Mouse (Mus musculus): ENCODE measurements around the gene Rhoh. TPM values are rescaled to one million over a fixed set of nuclear protein-coding genes. Genes with fewer than 3 reads are reported as not detected.

Gene Rhoh
- total and polyA plus RNA-seq, 3 experiments, result 0.52 to 0.92 (median 0.55) TPM

GRCm38 (mm10) chr5:65857935-65858334 lies 3.1 kb upstream of the Rhoh start:
- Histone ChIP-seq H3K27ac (no peak overlapping the region), H3K36me3 (ENCODE audit: control insufficient read depth, insufficient read depth, low read length) (no peaks in the 10 kb centered on the region), H3K9ac (ENCODE audit: low read depth, low read length) (no peak overlapping the region), H3K4me3 (no peak overlapping the region), H3K4me1 (ENCODE audit: control insufficient read depth, insufficient read depth, low read length) (no peaks in the 10 kb centered on the region), H3K27me3 (ENCODE audit: control insufficient read depth, insufficient read depth, low read length) (no peaks in the 10 kb centered on the region), H3K79me2 (replicated peaks; ENCODE audit: control insufficient read depth, insufficient read depth, low read length) (no peaks in the 10 kb centered on the region)
- no peak for DNase-seq
- TF ChIP-seq POLR2A (IDR thresholded peaks at IDR 0.05; ENCODE audit: insufficient read depth, low read depth, low read length), result no peak
- no peak for TF ChIP-seq EP300 (IDR thresholded peaks at IDR 0.05; ENCODE audit: insufficient read depth, low read depth, low read length)
- TF ChIP-seq CTCF (IDR thresholded peaks at IDR 0.05), result no peak
- WGBS, result 85% methylated on average over 12 of the region's 12 CpGs
- intact Hi-C loops (cut with DNase I), result no loop called here

- Histone ChIP-seq H3K27ac (no peak overlapping the region), H3K36me3 (ENCODE audit: control insufficient read depth, insufficient read depth, low read length) (no peaks in the 10 kb centered on the region), H3K27me3 (ENCODE audit: control insufficient read depth, insufficient read depth, low read length) (no peaks in the 10 kb centered on the region), H3K9ac (ENCODE audit: low read depth, low read length) (no peak overlapping the region), H3K4me3 (no peak overlapping the region), H3K4me1 (ENCODE audit: control insufficient read depth, insufficient read depth, low read length) (no peaks in the 10 kb centered on the region), H3K79me2 (replicated peaks; ENCODE audit: control insufficient read depth, insufficient read depth, low read length) (no peaks in the 10 kb centered on the region)
- DNase-seq, result no peak
- TF ChIP-seq POLR2A (IDR thresholded peaks at IDR 0.05; ENCODE audit: insufficient read depth, low read depth, low read length) (no peak), EP300 (IDR thresholded peaks at IDR 0.05; ENCODE audit: insufficient read depth, low read depth, low read length) (no peak), CTCF (IDR thresholded peaks at IDR 0.05) (no peak)
- intact Hi-C loops (cut with DNase I), result no loop called here
- WGBS, result 88% methylated on average over 4 of the region's 6 CpGs
These were observed 2.7 kb upstream of the Rhoh start for GRCm38 (mm10) chr5:65858355-65858754.

- H3K9ac ChIP-seq (ENCODE audit: low read depth, low read length), result no peak overlapping the region
- whole genome bisulfite sequencing, result 44% methylated on average over 12 of the region's 12 CpGs
These were observed 2.1 kb upstream of the Rhoh start for GRCm38 (mm10) chr5:65858898-65859297.

GRCm38 (mm10) chr5:65859396-65859795 lies 1.6 kb upstream of the Rhoh start:
- no peaks in the 10 kb centered on the region for H3K27me3 ChIP-seq (ENCODE audit: control insufficient read depth, insufficient read depth, low read length)
- no peaks in the 10 kb centered on the region for H3K79me2 ChIP-seq (replicated peaks; ENCODE audit: control insufficient read depth, insufficient read depth, low read length)
- H3K4me1 ChIP-seq (ENCODE audit: control insufficient read depth, insufficient read depth, low read length), result no peaks in the 10 kb centered on the region
- H3K9ac ChIP-seq (ENCODE audit: low read depth, low read length), result no peak overlapping the region
- DNase-seq, result no peak
- 46% methylated on average over 6 of the region's 6 CpGs for WGBS
- H3K27ac ChIP-seq, result no peak overlapping the region
- intact Hi-C loops (cut with DNase I), result no loop called here
- H3K36me3 ChIP-seq (ENCODE audit: control insufficient read depth, insufficient read depth, low read length), result no peaks in the 10 kb centered on the region
- H3K4me3 ChIP-seq, result no peak overlapping the region
- no peak for TF ChIP-seq EP300 (IDR thresholded peaks at IDR 0.05; ENCODE audit: insufficient read depth, low read depth, low read length)
- TF ChIP-seq CTCF (IDR thresholded peaks at IDR 0.05), result no peak
- TF ChIP-seq POLR2A (IDR thresholded peaks at IDR 0.05; ENCODE audit: insufficient read depth, low read depth, low read length), result no peak

More at GRCm38 (mm10) chr5:65858898-65859297, 2.1 kb upstream of the Rhoh start:
- H3K4me1 ChIP-seq (ENCODE audit: control insufficient read depth, insufficient read depth, low read length), result no peaks in the 10 kb centered on the region
- no peak overlapping the region for H3K4me3 ChIP-seq
- no peaks in the 10 kb centered on the region for H3K27me3 ChIP-seq (ENCODE audit: control insufficient read depth, insufficient read depth, low read length)
- TF ChIP-seq CTCF (IDR thresholded peaks at IDR 0.05), result no peak
- TF ChIP-seq EP300 (IDR thresholded peaks at IDR 0.05; ENCODE audit: insufficient read depth, low read depth, low read length), result no peak
- no peak for TF ChIP-seq POLR2A (IDR thresholded peaks at IDR 0.05; ENCODE audit: insufficient read depth, low read depth, low read length)
- intact Hi-C loops (cut with DNase I), result no loop called here
- no peak for DNase-seq
- no peaks in the 10 kb centered on the region for H3K36me3 ChIP-seq (ENCODE audit: control insufficient read depth, insufficient read depth, low read length)
- no peak overlapping the region for H3K27ac ChIP-seq
- H3K79me2 ChIP-seq (replicated peaks; ENCODE audit: control insufficient read depth, insufficient read depth, low read length), result no peaks in the 10 kb centered on the region

GRCm38 (mm10) chr5:65860281-65861000 lies 572 bp upstream of the Rhoh start:
- no peak overlapping the region for H3K9ac ChIP-seq (ENCODE audit: low read depth, low read length)
- 68% methylated on average over 12 of the region's 12 CpGs for WGBS
- intact Hi-C loops (cut with DNase I), result no loop called here
- H3K36me3 ChIP-seq (ENCODE audit: control insufficient read depth, insufficient read depth, low read length), result no peaks in the 10 kb centered on the region
- no peaks in the 10 kb centered on the region for H3K79me2 ChIP-seq (replicated peaks; ENCODE audit: control insufficient read depth, insufficient read depth, low read length)
- H3K27me3 ChIP-seq (ENCODE audit: control insufficient read depth, insufficient read depth, low read length), result no peaks in the 10 kb centered on the region
- TF ChIP-seq POLR2A (IDR thresholded peaks at IDR 0.05; ENCODE audit: insufficient read depth, low read depth, low read length), result no peak
- TF ChIP-seq EP300 (IDR thresholded peaks at IDR 0.05; ENCODE audit: insufficient read depth, low read depth, low read length), result no peak
- no peak for TF ChIP-seq CTCF (IDR thresholded peaks at IDR 0.05)
- no peaks in the 10 kb centered on the region for H3K4me1 ChIP-seq (ENCODE audit: control insufficient read depth, insufficient read depth, low read length)
- H3K27ac ChIP-seq, result no peak overlapping the region
- peak; percentile 30 to 58 for DNase-seq
- no peak overlapping the region for H3K4me3 ChIP-seq

- Histone ChIP-seq H3K79me2 (replicated peaks; ENCODE audit: control insufficient read depth, insufficient read depth, low read length) (no peaks in the 10 kb centered on the region), H3K4me3 (no peak overlapping the region), H3K27me3 (ENCODE audit: control insufficient read depth, insufficient read depth, low read length) (no peaks in the 10 kb centered on the region), H3K9ac (ENCODE audit: low read depth, low read length) (no peak overlapping the region), H3K4me1 (ENCODE audit: control insufficient read depth, insufficient read depth, low read length) (no peaks in the 10 kb centered on the region), H3K36me3 (ENCODE audit: control insufficient read depth, insufficient read depth, low read length) (no peaks in the 10 kb centered on the region), H3K27ac (no peak overlapping the region)
- DNase-seq, result no peak
- intact Hi-C loops (cut with DNase I), result no loop called here
- TF ChIP-seq POLR2A (IDR thresholded peaks at IDR 0.05; ENCODE audit: insufficient read depth, low read depth, low read length) (no peak), EP300 (IDR thresholded peaks at IDR 0.05; ENCODE audit: insufficient read depth, low read depth, low read length) (no peak), CTCF (IDR thresholded peaks at IDR 0.05) (no peak)
- 89% methylated on average over 7 of the region's 7 CpGs for WGBS
These were observed 1.4 kb downstream of the Rhoh start for GRCm38 (mm10) chr5:65862217-65862927.
